Mouse (Mus musculus) right cerebral cortex, postnatal 4 days (tissue): ENCODE results near the gene Nhsl2.

Source experiments
- DNase-seq: peaks from one replicate; pipeline ENCODE4 v3.0.0-alpha.2; 2022

Nhsl2 gene

DNA sequence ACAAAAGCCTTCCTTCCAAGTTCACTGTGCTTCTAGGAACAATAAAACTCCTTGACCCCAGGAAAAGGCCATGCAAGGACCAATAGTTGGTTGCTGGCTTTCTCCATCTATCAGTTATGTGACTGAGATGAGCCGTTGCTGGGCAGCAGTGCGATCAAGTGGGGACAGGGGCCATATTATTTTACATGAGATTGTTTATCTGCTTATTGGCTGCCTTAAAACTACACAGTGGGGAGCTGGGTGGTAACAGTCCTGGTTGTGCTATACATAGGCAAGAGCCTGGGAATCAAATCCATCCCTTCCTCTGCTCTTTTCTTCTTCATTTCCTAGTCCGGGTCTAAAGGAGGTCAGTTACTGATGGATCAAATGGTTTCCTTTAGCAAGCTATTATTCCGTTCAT, 53.4 kb downstream of the Nhsl2 start:
- DNase-seq = no peak

DNA sequence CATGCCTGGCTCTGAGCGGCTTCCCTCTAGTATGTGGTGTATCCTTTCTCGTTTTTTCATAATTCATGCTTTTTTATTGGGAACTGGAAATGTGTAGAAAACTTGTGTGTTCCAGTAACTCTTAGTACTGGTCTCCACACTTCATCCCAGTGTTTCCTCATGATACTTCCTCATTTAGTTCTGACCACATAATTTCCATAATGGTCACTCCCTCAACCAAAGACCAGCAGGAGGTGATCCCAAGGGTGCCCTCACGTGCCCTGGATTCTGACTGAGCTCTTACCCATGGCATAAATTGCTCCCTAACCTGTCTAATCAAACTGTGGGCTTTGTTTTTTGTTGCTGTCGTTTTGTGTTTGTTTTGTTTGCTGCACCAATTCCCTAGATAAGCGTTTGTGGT, 58.1 kb downstream of the Nhsl2 start:
- no peak for DNase-seq

DNA sequence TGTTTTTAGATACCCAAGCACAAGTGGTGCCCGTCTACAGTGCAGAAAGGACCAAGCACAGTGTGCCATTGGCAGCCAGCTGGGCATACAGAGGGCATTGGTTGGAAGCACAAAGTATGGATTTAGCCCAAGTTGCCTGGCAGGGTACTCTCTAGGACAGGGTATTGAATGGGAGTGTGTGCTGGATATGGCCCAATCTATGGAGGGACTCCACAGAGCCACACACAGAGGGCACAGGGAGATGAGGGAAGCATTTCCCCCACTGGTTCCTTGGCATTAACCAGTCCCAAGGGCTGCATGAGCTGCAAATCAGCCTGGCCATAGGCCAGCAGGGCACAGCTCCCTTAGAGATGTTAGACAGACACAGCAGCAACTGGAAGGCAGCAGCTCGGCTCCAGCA, 79.9 kb downstream of the Nhsl2 start:
- peak; percentile 10 for DNase-seq

DNA sequence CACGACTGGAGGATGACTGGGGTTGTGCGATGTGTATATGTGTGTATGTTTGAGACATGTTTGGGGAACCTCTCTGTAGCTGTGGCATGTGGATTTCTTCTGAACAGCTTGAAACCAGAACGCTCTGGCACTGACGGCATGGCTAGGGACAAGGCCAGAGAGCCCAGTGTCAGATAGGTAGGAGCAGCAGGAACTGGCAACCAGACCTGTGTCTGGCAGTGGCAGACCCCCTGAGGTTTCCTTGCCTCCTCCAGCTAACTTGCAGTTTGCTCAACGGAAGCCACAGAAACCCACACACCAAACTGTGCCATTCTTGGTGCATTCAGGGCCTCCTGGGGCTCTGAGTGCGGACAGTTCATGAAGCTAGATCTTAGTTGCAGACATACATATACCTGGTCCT, 81.1 kb downstream of the Nhsl2 start:
- no peak for DNase-seq

DNA sequence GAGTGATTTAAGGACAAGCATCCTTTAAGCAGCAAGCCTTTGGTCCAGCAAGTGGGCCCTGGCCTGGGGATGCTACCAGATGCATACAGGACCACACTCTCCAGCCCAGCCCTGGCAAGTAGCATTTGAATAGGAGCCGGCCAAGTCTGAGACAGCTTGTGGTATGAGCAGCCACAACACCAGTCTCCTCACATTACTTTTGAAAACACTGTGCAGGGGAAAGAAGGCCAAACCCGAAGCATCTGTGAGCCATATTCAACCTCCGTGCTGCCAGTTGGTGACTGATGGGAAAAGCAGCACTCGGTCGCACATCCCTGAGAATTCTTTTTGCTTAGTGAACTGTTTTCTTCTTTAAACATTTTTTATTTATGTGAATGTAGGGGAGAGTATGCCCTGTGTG, 81.8 kb downstream of the Nhsl2 start:
- DNase-seq = no peak

DNA sequence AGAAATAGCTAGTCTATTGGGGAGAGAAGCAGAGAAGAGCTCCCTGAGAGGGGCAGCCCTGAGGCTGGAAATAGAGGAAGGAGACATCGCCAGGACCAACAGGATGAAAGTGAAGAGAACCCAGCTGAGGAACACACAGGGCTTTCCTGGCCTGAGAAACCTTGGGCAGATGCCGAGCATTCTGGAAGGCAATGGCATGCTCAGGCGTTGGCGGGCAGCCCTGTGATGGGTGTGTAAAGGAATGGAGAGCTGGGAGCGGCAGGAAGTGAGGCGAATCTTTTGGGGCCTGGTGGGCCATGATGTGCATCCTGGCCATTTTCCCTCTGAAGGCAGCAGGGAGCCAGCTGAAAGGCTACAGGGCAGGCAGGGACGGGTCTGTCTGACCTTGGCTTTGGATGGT, 83.1 kb downstream of the Nhsl2 start:
- DNase-seq = no peak

DNA sequence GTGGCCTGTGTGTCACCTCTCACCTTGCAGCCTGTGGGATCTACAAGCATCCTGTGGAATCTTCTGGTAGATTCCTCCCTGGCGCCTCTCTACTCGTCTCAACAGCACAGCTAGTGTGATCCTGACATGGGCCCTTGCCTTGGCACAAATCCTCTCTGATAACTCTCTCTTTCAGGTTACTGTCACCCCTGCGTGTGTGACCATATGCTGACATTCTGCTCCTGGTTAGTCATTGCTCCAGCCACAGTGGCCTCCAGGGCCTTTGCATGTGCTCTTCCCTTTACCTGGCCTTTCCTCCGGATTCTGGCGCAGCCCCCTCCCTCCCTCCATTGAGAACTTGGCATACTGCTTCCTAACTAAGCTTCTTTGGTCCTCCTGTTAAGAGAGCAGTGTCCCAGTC, 84.2 kb downstream of the Nhsl2 start:
- no peak for DNase-seq

DNA sequence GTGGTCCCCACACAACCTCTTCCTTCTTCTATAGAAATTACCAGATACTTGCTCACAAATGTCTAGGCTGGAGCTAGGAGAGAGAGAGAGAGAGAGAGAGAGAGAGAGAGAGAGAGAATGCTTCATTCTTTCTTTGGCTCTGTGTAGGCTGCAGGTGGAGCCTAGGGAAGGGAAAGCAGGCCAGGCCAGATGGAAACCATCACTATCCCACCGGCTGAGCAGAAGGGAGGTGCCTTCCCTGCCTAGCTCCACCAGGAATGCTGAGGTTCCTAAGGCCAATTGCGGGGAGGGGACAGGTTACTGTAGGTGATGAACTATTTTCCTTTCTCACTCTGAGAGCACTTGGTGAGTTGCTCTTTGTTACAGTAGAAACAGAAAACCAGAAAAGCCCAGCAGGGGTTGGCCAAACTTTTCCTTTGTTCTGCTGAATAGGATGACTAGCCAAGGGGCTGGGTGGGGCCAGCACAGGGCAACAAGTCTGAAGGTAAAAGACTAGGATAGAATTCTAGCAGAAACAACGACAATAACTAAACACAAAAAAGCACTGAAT, 86.2 kb downstream of the Nhsl2 start:
- DNase-seq = no peak

DNA sequence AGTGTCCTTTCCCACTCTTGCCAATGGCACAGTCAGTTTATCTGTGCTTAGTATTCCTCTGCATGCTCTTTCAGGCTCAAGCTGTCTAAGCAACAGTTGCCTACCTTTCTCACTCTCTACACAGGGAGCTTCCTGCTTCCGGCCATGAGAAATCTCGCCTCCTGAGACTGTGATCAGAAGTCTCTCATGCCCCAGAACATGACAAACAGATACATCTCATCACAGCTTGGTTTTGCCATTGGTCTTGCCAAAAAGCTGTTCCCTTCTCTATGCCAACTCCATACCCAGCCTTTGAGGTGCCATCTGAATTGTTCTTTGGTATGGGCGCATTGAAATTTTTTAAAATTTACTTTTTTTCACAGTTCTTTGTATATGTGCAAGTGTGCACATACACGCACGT, 90.3 kb downstream of the Nhsl2 start:
- DNase-seq = no peak

DNA sequence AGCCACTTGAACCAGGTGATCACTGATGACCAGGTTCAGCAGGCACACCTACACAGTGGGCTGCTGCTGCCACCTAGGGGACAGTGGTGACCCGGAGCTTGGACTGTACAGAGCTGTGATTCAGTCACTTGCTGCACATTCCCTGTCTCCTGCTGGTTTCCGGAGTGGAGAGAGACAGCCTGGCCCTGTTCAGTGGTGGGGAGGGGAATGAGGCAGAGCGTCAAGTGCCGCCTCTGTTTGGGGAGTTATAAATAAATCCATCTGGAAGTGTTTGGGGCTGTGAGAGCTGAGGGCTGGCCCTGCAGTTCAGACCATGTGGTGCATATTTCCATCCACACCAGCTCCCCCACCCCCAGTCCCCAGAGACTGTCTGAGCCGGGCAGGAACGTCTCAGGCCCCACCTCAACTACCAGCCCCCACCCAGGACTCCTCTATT, 93.3 kb downstream of the Nhsl2 start:
- peak; percentile 52 for DNase-seq

DNA sequence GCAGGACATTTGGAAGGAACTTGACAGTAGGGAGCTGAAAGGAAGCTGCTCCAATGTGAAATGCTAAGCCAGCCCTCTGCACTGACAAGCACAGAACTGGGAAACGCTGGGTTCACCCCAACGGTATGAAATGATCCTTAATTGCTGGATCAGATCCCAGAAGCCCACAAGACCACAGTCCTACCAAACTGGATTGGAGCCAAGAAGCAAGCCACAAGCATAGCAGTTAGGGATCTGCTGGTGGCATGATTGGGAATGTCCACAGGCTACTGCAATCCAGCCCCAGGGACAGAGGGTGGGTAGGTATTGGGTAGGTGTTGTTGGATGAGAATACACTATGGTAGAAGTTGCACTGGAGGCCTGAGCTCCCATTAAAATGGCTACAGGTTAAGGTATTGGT, 94.6 kb downstream of the Nhsl2 start:
- no peak for DNase-seq

DNA sequence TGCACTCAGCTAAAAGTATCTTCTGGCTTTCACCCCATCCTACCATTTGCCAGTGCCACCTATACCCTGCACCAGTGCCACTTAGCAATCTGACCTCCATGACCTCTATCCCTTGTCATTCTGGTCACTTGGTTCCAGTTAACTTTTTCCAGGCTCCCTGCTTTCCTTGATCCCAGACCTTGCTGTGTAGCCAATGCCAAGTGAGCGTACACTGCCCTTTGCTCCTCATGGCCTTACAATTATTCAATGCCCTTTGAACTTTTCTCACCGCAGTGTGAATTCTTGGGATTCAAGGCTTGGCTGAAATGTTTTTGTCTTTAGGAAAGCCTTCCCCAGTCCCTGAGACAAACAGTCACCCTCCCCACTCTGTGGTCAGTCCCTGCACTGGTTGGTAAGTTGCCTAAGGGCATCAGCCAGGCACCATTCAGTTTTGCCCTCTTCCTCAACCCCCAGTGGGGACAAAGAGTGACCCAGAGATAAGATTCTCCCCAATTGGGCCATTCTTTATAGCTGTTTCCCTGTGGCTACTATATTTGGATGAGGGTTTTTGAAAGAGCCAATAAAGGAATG, 95.7 kb downstream of the Nhsl2 start:
- no peak for DNase-seq

DNA sequence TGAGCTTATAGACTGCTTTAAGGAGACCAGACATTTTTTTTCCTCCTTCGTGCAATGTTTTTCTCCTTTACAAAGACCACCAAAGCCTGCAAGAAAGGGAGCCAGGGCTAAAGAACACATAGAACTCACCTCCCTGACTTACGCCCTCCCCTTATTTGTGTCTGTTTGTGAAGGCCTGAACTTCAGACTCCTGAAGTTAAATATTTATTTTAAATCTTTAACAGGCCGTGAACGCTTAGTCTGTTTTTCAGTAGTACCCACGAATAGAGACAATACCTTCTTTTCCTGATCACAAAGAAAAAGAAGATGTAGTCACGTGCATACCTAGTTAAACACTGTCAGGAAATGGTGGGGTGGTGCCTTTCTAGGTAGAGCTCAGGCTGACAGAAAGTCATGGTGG, 103.3 kb downstream of the Nhsl2 start:
- DNase-seq = no peak

DNA sequence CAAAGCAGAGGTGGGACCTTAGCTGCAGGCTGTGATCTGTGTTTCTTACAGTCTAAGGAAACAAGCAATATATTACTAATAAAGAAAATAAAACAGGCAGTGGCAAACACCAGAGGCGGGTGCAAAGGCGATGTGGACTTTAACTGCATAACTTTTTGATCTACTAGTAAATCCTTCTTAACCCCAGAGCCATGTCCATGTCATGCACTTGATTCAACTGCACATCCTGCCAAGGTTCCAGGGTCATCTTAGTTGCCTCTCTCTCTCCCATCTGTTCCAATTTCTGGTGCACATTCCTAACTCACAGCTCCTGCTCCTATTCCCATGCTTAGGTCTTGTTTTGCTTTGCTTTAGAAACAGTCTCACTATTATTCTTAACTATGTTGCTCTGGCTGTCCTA, 104.1 kb downstream of the Nhsl2 start:
- DNase-seq = no peak

DNA sequence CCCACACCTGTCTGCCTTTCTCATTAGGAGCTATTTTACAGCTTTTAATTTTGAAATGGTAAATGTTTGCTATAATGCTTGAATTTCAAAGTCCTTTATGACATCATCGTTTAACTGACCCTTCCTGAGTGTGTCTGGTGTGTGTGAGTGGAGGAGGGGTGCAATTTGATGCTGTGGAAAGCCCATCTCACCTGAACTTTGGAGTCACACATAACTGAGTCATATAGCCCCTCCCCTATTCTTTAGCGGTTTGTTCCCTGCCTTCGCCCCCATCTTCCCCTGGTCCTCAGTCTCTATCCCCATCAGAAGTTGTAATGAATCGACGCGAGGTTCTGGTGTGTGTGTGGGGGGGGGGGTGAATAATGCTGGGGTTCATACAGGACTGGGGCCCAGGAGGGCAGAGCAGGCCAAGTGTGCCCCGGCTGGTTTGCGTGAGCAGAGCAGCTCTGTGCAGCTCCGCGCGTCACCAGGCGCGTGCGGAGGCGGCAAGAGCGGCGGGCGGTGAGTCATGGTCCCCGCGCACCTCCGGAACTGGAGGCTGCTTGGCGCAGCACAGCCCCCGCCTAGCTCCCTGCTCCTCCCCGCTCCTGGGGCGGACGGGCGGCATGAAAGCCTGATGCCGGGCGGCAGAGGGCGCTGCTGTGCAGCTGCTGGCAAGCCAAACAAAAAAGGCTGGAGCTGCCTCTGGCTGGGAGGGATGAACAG, 104.8 kb downstream of the Nhsl2 start:
- DNase-seq = peak; percentile 82

DNA sequence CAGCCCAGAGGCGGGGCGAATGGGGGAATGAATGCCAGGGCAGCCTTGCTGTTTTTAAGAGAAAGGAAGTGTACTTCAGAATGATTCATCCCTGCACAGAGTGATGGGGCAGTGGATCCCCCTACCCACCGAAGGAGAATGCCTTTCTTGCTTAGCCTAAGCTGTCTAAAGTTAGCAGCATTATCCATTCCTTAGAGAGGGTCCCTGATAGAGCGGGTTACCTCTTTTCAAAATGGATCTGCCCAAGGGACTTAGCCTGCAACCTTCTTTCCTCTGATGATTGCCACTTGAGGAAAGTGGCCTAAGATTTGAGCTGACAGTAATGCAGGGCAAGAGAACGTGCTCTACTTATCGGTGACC, 105.3 kb downstream of the Nhsl2 start:
- no peak for DNase-seq

DNA sequence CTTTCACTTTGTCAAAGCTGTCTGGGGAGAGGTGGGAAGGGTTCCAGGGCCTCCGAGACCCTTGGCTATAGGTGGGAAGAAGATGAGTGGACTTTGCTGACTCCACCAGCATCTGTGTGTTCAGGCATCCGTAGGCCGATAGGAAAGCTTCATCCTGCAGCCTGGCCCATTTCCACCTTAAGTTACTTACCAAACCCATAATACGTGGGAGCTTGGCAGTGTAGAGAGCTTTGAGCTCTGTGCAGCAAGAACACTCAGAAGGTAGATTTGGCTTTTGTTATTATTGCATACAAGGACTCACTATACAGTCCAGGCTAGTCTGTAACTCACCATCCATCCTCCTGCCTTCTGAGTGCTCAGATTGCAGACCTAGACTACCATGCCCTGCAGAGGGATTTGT, 112.7 kb downstream of the Nhsl2 start:
- DNase-seq = no peak

DNA sequence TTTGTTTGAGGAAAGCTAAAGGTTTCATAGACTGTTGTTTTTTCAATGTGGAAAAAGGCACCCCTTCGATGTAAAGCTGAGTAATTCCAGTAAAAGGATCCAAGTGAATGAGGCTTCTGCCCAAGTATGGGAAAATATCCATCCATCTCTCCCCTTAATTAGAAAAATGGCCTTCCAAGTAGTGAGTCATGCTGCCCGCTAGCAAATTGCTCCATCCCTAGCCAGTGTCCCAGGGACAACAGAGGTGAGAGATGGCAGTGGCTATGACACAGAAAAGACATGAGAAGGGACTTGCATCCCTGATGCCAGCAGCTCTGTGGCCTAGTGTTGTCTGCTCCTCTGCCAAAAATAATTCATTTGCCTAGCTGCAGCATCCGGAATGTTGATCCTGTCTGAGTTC, 114.5 kb downstream of the Nhsl2 start:
- DNase-seq = no peak

DNA sequence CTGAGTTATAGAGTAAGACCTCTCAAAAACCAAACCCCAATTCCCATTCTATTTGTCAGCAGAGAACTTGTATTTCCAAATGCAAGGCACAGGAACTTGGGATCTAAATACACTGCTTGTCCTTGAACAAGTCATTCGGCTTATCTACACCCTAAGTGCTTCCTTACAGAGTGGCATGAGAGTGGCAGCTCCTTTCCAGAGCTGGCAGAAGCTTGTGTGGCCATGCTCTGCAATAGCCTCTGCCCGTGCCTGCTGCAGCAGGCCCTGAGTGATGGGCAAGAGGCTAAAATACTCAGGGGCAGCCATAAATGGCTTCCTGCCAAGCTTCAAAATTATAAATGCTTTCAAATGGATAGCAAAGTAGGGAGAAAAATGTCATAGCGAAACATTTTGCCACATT, 123.8 kb downstream of the Nhsl2 start:
- DNase-seq = no peak

DNA sequence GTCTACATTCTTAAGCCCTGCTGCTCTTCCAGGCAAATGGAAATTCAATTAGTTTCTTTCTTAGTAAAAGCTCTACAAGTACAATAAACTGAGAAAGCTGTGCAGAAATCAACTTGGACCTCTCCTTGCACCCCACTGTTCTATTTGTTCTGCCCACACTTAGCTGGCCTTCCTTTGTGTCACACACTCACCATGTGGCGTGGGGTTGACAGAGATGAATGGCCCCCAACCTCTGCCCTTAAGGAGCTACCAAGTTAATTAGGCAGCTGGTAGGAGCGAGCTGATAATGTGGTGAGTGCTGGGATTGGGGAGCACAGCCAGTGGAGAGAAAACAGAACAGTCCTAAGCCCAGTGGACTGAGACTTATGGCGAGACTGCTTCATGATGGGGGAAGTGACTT, 127.7 kb downstream of the Nhsl2 start:
- DNase-seq = no peak

DNA sequence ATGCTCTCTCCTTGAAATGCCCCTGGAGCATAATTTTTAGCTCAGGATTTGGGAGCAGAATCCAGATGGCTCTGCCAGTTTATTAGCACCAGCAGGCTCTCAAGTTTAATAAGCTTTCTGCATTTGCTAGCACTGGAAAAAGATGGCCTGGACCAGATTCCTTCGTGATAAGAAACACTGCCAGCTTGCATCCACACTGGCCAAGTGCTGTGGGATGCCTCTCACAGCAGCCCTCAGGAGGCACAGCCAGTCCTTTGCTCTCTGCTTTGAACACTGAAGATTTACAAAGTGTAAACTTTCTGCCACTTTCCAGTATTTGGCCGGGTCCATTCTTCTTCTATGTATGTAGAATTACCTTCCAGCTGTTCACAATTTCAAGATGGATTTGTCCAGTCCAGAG, 129.7 kb downstream of the Nhsl2 start:
- DNase-seq = no peak

DNA sequence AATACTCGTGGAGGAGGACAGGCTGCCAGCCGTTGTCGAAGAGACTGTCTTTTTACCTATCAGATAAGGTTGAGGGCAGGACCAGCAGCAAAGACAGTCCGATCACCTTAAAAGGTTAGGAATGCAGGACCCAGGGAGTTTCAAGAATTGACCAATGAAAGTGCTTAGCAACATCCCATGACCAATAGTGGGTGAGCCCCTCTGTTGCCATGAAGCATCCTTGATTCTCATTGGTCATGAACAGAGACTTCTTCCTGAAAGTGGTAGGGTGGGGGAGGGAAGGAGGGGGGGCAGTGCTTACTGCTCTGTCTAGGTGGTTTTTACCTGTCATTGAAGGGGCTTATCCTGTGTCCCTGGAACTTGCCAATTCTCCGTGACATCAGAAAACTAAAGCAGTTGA, 130.1 kb downstream of the Nhsl2 start:
- no peak for DNase-seq

DNA sequence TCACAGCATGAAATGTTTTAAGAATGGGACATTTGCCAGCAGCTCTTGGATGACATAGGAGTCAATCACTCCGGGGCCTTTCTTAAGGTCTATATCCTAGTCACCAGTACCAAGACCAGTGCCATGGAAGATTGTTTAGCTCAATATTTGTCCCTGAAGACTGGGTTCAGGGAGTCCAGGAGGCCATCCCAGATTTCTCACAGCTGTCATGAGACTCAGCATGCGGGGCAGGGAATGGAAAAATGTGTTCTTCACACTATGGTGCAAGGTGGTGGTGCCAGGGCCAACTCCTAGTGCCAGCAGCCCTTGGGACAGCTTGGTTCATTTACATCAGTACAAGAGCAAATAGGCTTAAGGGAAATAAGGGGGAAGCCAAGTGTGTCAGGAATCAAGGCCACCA, 131.4 kb downstream of the Nhsl2 start:
- DNase-seq = no peak

DNA sequence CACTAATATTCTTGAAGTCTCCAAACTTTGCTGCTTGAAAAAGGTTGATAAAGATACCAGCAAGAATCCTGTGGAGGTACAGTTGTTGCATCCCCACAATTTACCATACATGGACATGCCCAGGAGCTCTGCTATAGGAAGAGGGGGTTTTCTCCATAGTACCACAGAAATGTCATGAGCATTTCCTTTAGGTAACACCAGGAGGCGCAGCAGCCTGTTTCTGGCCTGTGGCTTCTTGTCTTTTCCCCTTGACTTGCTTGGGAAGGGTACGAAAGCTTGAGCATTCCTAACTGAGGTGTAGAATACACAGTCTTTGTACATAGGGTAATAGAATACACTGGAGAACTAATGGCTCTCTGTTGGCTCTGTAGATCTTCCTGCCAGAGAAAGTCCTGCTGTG, 132.3 kb downstream of the Nhsl2 start:
- no peak for DNase-seq

DNA sequence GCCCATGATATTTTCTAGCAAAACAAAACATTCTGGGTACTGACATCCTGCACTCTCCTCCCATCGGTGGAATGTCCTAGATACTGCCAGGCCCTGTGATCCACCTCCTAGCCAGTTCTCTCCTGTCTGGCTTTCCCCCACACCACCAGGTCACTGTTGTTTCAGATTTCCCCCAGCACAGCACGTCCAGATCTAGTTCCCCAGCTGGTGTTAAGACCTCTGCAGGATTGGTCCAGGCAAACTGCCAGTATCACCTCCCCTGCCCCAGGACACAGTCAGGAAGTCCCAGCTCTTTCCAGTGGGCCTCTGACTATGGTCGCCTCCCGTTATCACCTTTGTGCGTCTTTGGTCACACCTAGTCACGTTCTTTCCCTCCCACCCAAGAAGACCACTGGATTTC, 134.5 kb downstream of the Nhsl2 start:
- DNase-seq = no peak
